Mouse (Mus musculus): Measurements from ENCODE around the gene Prrt3. TPM values are rescaled to one million over a fixed set of nuclear protein-coding genes. Genes with fewer than 3 reads are reported as not detected.

Prrt3 gene
- total RNA-seq, 2 experiments from 2014 or later, result 0.34 TPM; not detected in 1

DNA sequence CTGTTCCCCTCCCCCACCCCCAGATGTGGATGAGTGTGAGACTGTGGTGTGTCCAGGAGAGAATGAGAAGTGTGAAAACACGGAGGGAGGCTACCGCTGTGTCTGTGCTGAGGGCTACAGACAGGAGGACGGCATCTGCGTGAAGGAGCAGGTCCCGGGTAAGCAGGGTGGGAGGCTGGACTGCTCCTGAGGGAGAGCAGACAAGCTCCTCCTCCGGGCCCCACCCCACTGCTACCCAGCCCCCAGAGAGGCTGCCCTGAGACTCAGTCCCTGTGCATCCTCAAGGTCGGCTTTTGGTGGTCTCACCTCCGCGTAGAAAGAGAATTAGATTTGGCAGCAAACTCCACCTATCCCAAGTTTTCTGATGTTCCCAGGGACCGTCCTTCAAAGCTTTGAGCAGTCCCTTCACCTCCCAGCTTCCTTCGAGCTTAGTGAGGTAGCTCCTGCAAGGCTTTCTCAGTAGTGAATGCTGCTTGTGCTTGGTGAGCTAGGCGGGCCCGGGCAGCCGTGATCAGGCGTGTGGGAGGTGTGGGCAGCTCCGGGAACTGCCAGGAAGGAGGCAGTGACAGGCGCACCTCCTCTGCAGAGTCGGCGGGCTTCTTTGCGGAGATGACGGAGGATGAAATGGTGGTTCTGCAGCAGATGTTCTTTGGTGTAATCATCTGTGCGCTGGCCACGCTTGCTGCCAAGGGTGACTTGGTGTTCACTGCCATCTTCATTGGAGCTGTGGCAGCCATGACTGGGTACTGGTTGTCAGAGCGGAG lies 9.4 kb downstream of the Prrt3 start:
- ATAC-seq (replicated peaks; ENCODE audit: low FRiP score, poor library complexity, severe bottlenecking), result no peak

DNA sequence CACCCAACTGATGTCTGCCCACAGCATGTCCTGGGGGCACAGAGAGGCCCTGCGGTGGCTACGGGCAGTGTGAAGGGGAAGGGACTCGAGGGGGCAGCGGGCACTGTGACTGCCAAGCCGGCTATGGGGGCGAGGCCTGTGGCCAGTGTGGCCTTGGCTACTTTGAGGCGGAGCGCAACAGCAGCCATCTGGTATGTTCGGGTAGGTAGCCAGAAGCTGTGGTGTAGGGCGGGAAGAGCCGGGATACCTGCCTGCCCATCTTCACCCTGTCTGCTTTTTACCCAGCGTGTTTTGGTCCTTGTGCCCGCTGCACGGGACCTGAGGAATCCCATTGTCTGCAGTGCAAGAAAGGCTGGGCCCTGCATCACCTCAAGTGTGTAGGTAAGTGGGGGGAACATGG lies 12.3 kb downstream of the Prrt3 start:
- ATAC-seq (replicated peaks; ENCODE audit: low FRiP score, poor library complexity, severe bottlenecking), result no peak

DNA sequence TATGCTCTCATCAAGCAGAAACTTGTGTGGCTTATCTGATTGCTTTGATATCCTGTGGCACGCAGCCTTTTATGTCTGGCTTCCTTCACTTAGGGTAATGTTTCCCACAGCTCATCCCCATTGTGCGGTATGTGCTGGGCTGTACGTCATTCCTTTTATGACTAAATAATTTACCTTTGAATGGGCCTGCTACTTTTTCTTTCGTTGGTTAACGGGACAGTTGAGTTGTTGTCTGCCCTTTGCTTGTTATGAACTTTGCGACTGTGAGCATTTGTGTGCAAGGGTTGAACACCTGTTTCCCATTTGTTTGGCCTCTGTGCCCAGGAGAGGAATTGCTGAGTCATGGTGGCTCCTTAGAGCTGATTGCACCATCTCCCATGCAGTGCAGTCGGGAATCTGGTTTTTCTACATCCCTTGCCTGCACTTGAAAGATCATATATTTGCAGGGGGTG lies 14.6 kb downstream of the Prrt3 start:
- ATAC-seq (replicated peaks; ENCODE audit: low FRiP score, poor library complexity, severe bottlenecking), result no peak

DNA sequence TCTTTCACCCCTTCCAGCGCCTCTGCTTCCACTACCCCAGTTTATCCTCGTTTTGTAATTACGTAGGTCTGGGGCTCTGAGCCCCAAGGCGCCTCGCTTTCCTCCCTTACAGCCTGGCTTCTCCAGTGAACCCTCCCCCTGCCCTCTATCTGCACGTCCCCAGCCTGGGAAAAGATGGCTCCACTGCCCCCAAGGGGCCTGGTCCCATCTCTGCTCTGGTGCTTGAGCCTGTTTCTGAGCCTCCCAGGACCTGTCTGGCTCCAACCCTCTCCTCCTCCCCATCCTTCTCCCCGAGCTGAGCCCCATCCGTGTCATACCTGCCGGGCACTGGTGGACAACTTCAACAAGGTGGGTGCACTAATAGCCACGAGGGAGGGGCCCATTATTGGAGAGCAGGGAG lies 18.0 kb downstream of the Prrt3 start:
- ATAC-seq (replicated peaks; ENCODE audit: low FRiP score, poor library complexity, severe bottlenecking), result 0 out of 2 replicates have a peak, but pooled peaks have one; percentile 8

DNA sequence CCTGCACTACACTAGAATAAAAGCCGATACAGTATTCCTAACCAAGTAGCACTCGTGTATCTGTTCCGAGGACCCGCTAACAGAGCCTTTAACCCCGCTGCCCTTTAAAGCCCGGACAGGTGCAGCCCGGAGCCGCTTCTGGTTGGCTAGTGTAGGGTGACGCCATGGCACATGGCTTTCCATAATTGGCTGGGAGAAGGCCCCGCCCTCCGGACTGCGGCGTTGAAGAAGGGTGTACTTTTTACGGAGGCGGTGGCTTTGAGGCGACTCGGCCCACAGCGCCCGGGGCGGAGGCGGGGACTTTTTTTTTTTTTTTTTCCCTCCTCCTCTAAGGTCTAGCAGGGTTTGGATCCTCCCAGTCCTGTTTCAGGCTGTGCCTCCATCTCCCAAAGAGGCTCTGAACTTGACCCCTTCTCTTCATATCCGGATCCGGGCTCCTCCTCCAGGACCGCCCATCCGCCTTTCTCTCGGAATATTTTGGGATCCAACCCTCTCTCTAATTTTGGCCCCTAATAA lies 18.6 kb downstream of the Prrt3 start, which contains the start of gene Creld1:
TSS of gene Creld1 (plus strand) at position 198 of the 516 bp plus-strand sequence.
- peak; percentile 93 for ATAC-seq (replicated peaks; ENCODE audit: low FRiP score, poor library complexity, severe bottlenecking)

DNA sequence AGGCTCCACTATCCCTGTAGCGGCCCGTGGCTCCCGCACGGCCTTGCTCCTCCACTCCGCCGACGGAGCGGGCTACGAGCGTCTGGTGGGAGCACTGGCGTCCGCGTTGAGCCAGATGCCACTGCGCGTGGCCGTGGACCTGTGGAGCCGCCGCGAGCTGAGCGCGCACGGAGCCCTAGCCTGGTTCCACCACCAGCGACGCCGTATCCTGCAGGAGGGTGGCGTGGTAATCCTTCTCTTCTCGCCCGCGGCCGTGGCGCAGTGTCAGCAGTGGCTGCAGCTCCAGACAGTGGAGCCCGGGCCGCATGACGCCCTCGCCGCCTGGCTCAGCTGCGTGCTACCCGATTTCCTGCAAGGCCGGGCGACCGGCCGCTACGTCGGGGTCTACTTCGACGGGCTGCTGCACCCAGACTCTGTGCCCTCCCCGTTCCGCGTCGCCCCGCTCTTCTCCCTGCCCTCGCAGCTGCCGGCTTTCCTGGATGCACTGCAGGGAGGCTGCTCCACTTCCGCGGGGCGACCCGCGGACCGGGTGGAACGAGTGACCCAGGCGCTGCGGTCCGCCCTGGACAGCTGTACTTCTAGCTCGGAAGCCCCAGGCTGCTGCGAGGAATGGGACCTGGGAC lies 19.1 kb downstream of the Prrt3 start:
- peak; percentile 32 for ATAC-seq (replicated peaks; ENCODE audit: low FRiP score, poor library complexity, severe bottlenecking)

DNA sequence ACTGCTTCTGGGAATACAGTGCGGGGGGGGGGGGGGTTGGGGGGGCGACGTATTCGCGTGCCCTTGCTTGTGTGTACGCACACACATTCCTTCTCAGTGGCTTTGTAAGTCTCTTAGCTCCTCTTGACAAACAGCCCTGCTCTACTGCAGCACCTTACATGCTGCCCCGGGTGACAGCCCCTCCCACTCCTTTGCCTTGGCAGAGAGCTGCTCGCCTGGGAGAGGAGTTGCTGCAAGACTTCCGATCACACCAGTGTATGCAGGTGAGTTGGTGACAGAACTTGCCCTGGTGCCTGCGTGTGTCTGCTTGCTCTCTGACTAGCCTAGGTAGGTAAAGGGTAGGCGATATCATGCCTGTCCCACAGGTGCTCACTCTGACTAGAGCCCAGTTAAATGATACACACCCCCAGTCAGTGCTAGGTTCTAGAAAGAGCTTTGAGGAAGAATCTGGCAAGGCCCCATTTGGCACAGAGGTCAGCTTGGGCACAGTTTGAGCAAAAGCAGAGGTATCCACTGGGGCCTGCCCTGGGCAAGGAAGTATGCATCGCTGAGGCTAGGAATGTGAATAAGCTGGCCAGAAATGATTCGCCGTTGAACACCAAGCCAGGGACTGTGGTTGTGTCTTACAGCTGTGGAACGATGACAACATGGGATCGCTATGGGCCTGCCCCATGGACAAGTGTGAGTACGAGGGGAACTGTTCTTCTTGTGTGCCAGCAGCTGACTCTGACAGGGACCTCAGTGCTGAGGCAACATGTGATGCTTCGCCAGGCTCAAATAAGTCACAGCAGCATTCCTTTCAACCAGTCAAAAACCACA lies 21.0 kb downstream of the Prrt3 start:
- ATAC-seq (replicated peaks; ENCODE audit: low FRiP score, poor library complexity, severe bottlenecking), result no peak

DNA sequence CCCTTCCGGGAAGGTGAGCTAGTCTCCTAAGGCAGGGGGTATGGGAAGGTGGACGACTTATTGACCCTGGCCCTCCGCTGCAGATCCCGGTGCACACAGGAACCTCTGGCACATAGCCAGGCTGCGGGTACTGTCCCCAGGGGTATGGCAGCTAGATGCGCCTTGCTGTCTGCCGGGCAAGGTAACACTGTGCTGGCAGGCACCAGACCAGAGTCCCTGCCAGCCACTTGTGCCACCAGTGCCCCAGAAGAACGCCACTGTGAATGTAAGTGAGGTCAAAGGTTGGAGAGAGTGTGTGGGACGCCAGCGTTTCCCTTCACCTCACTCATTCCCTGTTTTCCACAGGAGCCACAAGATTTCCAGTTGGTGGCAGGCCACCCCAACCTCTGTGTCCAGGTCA lies 22.8 kb downstream of the Prrt3 start:
- no peak for ATAC-seq (replicated peaks; ENCODE audit: low FRiP score, poor library complexity, severe bottlenecking)

DNA sequence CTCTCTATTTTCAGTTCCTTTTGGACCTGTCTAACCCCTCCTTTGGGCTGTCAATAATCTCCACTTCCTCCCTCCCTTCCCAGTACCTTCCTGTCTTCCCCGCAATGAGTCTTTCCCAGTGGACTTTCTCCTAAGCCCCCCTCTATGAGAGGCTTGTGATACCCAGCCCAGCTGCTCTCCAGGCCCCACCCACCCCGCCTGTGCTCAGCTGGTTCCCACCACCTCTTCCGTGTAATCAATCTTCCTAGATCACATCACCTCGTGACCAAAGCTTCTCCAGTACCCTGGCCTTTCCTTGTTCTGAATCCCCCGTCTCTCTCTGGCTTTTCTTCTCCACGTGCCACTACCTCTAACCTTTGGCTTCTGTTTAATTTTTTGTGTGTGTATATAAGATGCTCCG lies 24.4 kb downstream of the Prrt3 start:
- no peak for ATAC-seq (replicated peaks; ENCODE audit: low FRiP score, poor library complexity, severe bottlenecking)

DNA sequence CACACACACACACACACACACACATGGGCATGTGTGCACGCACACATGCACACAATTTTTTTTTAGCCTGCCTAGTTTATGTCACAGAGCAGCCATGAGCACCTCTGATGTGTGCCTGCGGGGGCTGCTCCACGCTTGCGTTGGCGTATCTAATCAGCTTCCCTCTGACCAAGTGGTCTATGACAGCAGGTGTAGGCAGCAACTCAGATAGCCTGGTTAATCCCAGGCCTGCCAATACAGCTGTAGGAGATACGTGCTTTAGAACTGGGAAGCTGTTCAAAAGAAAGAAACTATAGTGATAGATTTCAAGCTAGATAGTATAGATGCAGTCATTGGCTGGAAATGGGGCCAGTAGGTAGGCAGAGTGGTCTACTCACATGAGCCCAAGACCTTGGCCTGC lies 28.0 kb downstream of the Prrt3 start:
- no peak for ATAC-seq (replicated peaks; ENCODE audit: low FRiP score, poor library complexity, severe bottlenecking)

DNA sequence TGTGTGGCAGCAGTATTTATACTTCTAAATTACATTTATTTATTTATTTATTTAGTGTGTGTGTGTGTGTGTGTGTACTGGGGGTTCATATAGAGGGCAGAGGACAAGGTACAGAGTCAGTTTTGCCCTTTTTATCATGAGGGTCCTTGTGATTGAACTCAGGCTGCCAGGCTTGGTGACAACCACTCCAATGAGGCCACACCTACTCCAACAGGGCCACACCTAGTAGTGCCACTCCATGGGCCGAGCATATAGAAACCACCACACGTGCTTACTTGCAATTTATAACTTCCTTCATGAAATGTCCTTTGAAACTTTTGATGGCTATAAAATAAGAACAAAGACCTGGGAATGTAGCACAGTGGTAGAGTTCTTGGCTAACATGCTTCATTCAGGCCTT lies 28.5 kb downstream of the Prrt3 start:
- ATAC-seq (replicated peaks; ENCODE audit: low FRiP score, poor library complexity, severe bottlenecking), result no peak

DNA sequence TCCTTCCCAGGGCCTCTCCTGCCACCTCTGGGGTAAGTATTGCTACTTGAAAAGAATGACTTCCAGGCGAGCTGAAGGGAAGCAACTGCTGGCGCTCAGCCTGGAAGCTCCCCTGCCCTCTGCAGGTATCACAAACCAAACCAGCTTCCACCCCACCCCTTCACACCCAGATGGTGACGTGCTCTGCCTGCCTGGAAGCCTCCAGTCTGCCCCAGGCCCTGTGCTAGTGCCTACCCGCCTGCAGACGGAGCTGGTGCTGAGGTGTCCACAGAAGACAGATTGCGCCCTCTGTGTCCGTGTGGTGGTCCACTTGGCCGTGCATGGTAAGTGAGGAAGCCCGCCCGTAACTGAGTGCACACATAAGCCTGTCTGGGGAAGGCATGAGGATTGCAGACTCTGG lies 29.7 kb downstream of the Prrt3 start:
- no peak for ATAC-seq (replicated peaks; ENCODE audit: low FRiP score, poor library complexity, severe bottlenecking)

DNA sequence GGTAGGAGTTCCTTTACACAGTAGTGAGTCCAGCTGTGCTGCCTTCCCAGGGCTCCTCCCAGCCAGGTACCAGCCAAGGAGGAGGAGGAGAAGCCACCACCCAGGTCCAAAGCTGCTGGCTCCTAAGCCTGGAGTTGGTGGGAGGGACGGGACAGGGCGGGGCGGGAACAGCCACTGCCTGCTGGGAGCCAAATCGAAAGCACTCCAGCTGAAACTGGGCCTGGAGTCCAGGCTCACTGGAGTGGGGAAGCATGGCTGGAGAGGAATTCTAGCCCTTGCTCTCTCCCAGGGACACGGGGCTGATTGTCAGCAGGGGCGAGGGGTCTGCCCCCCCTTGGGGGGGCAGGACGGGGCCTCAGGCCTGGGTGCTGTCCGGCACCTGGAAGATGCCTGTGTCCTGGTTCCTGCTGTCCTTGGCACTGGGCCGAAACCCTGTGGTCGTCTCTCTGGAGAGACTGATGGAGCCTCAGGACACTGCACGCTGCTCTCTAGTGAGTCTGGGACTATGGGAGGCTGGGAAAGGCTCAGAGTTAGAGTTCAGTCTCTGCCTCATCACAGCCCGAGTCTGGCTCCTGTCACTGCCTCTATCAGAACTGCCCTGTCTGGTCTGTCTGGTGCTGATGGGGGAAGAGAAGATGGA lies 30.3 kb downstream of the Prrt3 start, which contains the start of gene Il17rc:
TSS of gene Il17rc (plus strand) at position 131 of the 640 bp plus-strand sequence.
- no peak for ATAC-seq (replicated peaks; ENCODE audit: low FRiP score, poor library complexity, severe bottlenecking)

DNA sequence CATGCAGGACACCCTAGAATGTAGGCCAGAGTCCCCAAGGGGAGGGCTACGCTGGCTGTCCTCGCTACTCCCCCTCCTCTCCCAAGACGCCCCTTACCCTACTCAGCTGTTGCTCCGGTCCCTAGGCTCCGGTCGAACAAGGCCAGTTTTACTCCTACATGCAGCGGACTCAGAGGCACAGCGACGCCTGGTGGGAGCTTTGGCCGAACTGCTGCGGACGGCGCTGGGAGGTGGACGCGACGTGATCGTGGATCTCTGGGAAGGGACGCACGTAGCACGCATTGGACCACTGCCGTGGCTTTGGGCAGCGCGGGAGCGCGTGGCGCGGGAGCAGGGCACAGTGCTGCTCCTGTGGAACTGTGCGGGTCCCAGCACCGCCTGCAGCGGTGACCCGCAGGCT lies 32.3 kb downstream of the Prrt3 start:
- 0 out of 2 replicates have a peak, but pooled peaks have one; percentile 25 for ATAC-seq (replicated peaks; ENCODE audit: low FRiP score, poor library complexity, severe bottlenecking)

DNA sequence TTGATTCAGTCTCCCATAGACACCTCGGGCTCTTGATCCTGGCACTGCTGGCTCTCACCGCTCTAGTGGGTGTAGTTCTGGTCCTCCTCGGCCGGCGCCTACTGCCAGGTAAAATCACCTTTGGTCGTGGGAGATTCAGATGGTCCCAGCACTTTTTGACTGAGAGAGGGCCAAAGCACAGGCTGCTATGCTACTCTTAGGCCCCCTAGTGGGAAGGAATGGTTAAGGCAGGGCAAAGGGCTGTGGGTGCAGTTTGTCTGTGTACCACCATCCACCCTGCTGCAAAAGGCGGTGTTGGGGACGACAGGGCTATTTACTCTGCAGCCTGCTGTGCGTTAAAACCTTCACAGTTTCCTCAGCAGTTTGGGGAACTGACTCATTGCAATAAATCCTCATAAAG lies 32.7 kb downstream of the Prrt3 start:
- peak; percentile 75 for ATAC-seq (replicated peaks; ENCODE audit: low FRiP score, poor library complexity, severe bottlenecking)

DNA sequence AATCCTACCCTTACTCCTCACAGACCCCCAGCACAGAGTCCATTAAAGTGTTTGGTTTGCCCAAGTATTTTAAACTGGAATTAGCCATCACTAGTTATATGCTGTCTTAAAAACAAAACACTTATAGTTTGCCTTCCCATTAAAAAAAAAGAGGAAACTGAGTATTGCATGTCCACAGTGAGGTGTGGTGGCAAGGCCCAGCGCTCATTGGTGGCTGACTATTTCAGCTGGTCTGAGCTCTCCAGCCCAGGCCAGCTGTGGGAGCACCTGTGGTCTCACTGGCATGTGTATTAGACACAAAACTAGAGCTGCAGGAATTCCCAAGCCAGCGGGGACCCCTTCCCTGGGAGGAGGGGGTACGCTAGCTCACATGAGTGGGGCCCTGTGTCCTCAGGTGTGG lies 33.2 kb downstream of the Prrt3 start:
- no peak for ATAC-seq (replicated peaks; ENCODE audit: low FRiP score, poor library complexity, severe bottlenecking)

DNA sequence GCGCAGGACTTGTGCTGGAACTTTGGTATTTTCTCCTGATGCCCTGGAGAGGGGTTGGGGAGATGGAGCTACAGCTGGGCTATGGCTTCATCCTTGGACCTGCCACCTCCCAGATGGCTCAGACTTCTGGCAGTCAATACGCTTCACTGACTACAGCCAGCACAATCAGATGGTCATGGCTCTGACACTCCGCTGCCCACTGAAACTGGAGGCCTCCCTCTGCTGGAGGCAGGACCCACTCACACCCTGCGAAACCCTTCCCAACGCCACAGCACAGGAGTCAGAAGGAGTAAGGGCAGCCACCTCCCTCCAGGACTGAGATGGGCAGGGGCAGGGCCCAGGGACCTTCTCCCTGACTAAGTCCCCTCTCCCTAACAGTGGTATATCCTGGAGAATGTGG lies 36.1 kb downstream of the Prrt3 start:
- ATAC-seq (replicated peaks; ENCODE audit: low FRiP score, poor library complexity, severe bottlenecking), result no peak

DNA sequence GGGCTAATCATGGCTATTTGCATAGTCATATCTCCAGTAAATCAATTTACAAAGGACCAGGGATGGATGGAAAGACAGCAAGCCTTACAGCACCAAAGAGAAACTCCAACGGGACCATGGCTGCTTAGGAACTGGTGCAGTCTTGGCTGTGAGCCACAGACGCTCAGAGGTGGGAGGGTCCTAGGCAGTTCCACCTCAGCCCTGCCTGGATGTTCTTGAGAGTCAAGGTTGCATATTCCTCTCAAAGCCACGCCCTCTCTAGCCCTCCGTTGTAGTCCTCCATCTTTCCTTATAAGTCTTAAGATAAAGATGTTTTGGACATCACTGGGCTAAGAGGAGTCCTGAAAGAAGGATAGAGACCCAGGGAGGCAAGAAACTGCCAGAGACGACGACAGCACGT lies 37.7 kb downstream of the Prrt3 start:
- ATAC-seq (replicated peaks; ENCODE audit: low FRiP score, poor library complexity, severe bottlenecking), result no peak

DNA sequence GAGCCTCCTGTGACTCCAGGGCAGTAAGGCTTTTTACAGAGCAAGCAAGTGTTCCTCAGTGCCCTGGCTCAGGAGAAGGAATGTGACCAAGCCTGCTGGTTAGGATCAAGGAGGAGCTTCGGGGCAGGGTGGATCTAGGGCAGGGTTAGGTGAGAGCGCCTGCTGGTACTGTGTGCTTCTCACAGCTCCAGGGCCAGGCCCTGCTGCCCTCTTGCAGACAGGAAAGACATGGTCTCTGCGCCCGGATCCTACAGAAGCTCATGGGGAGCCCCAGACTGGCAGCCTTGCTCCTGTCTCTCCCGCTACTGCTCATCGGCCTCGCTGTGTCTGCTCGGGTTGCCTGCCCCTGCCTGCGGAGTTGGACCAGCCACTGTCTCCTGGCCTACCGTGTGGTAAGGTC lies 43.1 kb downstream of the Prrt3 start:
- no peak for ATAC-seq (replicated peaks; ENCODE audit: low FRiP score, poor library complexity, severe bottlenecking)

All from erythroblast, adult 5-6 weeks (primary cell).